Mouse (Mus musculus): ENCODE data around the gene Gpc6. TPM values are rescaled to one million over a fixed set of nuclear protein-coding genes. Genes with fewer than 3 reads are reported as not detected.

Gpc6 gene
- polyA plus RNA-seq, 1 experiment from 2014 or later: 16.8 TPM

DNA sequence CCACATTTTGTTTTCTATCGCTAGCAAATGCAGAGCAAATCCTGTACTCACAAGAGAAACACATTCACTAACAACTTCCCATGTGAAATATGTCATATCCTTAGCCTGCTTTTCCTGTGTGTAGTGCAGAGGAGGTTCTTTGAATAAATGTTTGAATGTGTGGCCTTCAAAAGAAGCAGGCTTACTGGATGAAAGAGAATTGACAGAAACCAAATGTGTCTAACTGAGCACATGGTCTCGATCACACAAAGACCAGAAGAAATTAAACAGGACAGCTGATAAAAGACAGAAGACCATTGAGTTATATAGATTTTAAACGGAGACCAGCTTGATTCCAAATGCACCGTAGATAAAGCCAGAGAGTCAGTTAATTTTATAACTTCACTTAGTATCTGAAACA is 726.2 kb downstream of the Gpc6 start:
- Histone ChIP-seq H3K4me3 (replicated peaks; ENCODE audit: low read depth, low read length) (no peak overlapping the region), H3K27me3 (ENCODE audit: control insufficient read depth, insufficient read depth, low read length) (no peaks in the 10 kb centered on the region), H3K9ac (replicated peaks; ENCODE audit: low read length) (no peak overlapping the region), H3K4me1 (ENCODE audit: control insufficient read depth, insufficient read depth, low read length) (peaks cover 6% of the 10 kb centered on the region; the same call in 1 of the 2 replicates), H3K36me3 (ENCODE audit: control insufficient read depth, insufficient read depth, low read length) (no peaks in the 10 kb centered on the region), H3K9me3 (ENCODE audit: control insufficient read depth, low read length) (no peaks in the 10 kb centered on the region), H3K4me2 (ENCODE audit: low read length) (no peak overlapping the region), H3K27ac (replicated peaks; ENCODE audit: low read depth, low read length) (no peak overlapping the region)
- ATAC-seq (ENCODE audit: low FRiP score, low TSS enrichment) (no peak), DNase-seq (no peak)
- WGBS: 83% methylated on average over 4 of the region's 4 CpGs

DNA sequence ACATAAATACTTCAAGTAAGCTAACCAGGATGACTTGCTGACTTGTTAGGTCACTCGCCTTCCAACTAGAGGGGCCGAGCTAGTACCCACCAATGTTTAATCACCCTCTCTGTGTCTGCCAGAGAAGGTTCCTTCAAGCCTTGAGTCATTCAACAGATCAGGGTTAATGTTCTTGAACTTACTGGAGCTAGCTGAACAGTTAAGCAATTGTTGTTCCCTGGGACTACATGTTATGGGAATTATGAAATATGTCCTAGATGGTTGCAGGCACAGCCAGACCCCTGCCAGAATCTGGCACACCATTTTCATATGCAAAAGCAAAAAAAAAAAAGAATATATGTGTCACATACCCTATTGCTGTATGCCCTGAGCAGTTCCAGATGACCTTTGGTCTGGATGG is 726.8 kb downstream of the Gpc6 start:
- H3K4me2 ChIP-seq (ENCODE audit: low read length): no peak overlapping the region
- no peaks in the 10 kb centered on the region for H3K27me3 ChIP-seq (ENCODE audit: control insufficient read depth, insufficient read depth, low read length)
- no peak overlapping the region for H3K9ac ChIP-seq (replicated peaks; ENCODE audit: low read length)
- H3K4me3 ChIP-seq (replicated peaks; ENCODE audit: low read depth, low read length): no peak overlapping the region
- H3K27ac ChIP-seq (replicated peaks; ENCODE audit: low read depth, low read length): no peak overlapping the region
- H3K36me3 ChIP-seq (ENCODE audit: control insufficient read depth, insufficient read depth, low read length): no peaks in the 10 kb centered on the region
- DNase-seq (no peak), ATAC-seq (ENCODE audit: low FRiP score, low TSS enrichment) (no peak)
- peaks cover 6% of the 10 kb centered on the region; the same call in 1 of the 2 replicates for H3K4me1 ChIP-seq (ENCODE audit: control insufficient read depth, insufficient read depth, low read length)
- 94% methylated on average over 2 of the region's 2 CpGs for WGBS
- H3K9me3 ChIP-seq (ENCODE audit: control insufficient read depth, low read length): no peaks in the 10 kb centered on the region

DNA sequence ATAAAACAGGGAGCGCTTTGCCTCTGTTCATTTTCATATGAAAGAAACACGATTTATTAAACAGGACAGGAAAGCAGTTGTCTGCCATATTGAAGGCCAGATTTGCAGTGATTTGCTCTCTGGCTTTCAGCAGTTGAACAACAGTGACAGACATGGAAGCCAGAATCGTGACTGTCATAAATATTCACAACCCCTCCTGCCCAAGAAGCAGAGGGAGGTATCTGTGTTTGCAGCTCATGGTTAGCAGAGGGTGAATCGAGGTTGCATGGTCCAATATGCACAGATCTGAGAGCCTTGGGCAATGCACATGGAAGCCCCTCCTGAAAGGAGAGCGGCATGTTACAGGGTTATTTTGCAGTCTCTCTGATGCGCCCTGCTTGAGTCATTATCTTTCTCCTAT is 730.3 kb downstream of the Gpc6 start:
- peak overlapping the region; percentile 23; the same call in 1 of the 2 replicates for H3K27ac ChIP-seq (replicated peaks; ENCODE audit: low read depth, low read length)
- H3K4me1 ChIP-seq (ENCODE audit: control insufficient read depth, insufficient read depth, low read length): peaks cover 6% of the 10 kb centered on the region; the same call in 1 of the 2 replicates
- H3K4me2 ChIP-seq (ENCODE audit: low read length): no peak overlapping the region
- ATAC-seq (ENCODE audit: low FRiP score, low TSS enrichment) (peak; percentile 66; the same call in 1 of the 2 replicates), DNase-seq (peak; percentile 64)
- no peaks in the 10 kb centered on the region for H3K36me3 ChIP-seq (ENCODE audit: control insufficient read depth, insufficient read depth, low read length)
- no peaks in the 10 kb centered on the region for H3K9me3 ChIP-seq (ENCODE audit: control insufficient read depth, low read length)
- no peak overlapping the region for H3K4me3 ChIP-seq (replicated peaks; ENCODE audit: low read depth, low read length)
- no peak overlapping the region for H3K9ac ChIP-seq (replicated peaks; ENCODE audit: low read length)
- WGBS: 48% methylated on average over 6 of the region's 6 CpGs
- no peaks in the 10 kb centered on the region for H3K27me3 ChIP-seq (ENCODE audit: control insufficient read depth, insufficient read depth, low read length)

DNA sequence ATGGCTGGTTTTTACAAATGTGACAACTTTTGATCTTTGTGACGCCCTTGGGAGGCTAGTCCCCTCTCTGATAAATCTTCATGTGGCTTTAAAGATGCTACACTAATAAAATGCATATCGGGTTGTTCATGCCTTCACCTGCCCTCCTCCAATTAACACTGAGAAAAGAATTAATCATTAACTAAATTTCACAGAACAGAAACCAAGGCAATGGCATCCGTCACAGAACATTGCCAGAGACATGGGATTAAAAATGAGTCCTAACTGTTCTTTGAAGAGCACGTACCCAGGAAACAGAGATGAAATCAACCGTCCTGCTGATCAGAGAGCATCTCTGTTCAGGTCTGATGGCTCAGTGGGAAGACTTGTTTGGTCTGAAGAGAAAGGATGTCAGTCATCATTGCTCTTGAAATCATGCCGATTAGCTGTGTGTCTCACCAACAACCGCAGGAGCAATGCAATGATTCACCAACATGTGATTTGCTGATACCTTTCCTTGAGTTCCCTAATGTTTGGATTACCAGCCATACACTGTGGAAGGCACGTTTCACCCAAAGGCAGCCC is 734.2 kb downstream of the Gpc6 start:
- Histone ChIP-seq H3K9ac (replicated peaks; ENCODE audit: low read length) (no peak overlapping the region), H3K4me2 (ENCODE audit: low read length) (no peak overlapping the region), H3K27me3 (ENCODE audit: control insufficient read depth, insufficient read depth, low read length) (no peaks in the 10 kb centered on the region), H3K4me1 (ENCODE audit: control insufficient read depth, insufficient read depth, low read length) (peaks cover 6% of the 10 kb centered on the region; the same call in 1 of the 2 replicates), H3K27ac (replicated peaks; ENCODE audit: low read depth, low read length) (no peak overlapping the region), H3K9me3 (ENCODE audit: control insufficient read depth, low read length) (no peaks in the 10 kb centered on the region), H3K36me3 (ENCODE audit: control insufficient read depth, insufficient read depth, low read length) (no peaks in the 10 kb centered on the region), H3K4me3 (replicated peaks; ENCODE audit: low read depth, low read length) (no peak overlapping the region)
- 82% methylated on average over 8 of the region's 8 CpGs for WGBS
- ATAC-seq (ENCODE audit: low FRiP score, low TSS enrichment) (no peak), DNase-seq (no peak)

DNA sequence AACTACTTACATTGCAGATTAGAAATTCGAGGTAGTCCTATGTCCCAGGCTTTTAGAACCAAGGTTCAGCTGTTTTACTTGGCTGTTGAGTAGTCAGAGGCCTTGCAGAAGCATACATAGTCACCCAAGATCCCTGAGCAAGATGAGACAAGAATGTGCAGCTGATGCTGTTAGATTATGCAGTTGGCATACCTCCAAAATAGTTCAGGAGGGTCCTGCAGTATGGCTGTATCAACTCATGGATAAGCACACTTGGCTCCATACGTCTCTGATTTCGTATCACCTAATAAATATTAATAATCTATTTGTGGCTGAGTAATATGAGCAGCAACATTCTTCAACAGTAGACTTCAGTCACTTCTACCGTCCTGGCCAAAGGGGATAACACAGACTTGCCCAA is 737.1 kb downstream of the Gpc6 start:
- Histone ChIP-seq H3K4me1 (ENCODE audit: control insufficient read depth, insufficient read depth, low read length) (no peaks in the 10 kb centered on the region), H3K36me3 (ENCODE audit: control insufficient read depth, insufficient read depth, low read length) (no peaks in the 10 kb centered on the region), H3K9me3 (ENCODE audit: control insufficient read depth, low read length) (no peaks in the 10 kb centered on the region), H3K9ac (replicated peaks; ENCODE audit: low read length) (no peak overlapping the region), H3K27me3 (ENCODE audit: control insufficient read depth, insufficient read depth, low read length) (no peaks in the 10 kb centered on the region), H3K27ac (replicated peaks; ENCODE audit: low read depth, low read length) (no peak overlapping the region), H3K4me2 (ENCODE audit: low read length) (no peak overlapping the region), H3K4me3 (replicated peaks; ENCODE audit: low read depth, low read length) (no peak overlapping the region)
- WGBS: 80% methylated on average over 4 of the region's 4 CpGs
- DNase-seq: no peak
- no peak for ATAC-seq (ENCODE audit: low FRiP score, low TSS enrichment)

DNA sequence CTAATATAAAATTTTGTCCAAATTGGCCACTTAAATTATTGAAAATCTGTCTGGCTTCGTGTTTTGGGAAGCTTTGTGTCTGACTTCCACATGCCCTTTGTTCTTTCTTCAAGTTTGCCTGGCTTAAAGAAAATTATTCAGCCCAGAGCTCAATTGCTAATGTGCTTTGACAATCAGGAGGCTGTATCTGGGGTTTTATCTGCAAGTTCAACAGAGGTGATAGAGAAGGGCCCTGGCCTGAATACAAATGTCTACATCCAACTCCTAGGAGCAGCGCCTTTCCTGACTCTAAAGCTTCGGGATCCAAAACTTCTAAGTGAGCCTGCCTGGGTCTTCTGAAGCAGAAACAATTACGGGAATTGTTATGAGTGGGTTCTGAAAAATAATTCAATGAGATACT is 739.7 kb downstream of the Gpc6 start:
- 35% methylated on average over 4 of the region's 4 CpGs for WGBS

DNA sequence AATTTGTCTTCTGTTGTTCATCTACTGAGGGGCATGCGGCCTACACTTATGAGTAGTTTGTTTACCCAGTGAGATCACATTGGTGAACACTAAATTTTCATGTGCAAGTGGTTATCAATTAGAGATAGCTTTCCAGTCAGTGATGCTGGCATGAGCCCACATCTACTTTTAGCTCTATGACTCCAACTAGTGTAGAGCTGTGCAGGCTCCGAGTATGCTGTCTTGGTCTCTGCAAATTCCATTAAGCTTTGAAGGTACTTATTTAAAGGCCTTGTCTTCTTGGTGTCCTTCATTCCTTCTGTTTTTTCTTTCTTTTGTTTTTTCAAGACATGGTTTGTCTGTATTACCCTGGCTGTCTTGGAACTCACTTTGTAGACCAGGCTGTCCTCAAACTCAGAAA is 741.0 kb downstream of the Gpc6 start:
- Histone ChIP-seq H3K4me1 (ENCODE audit: control insufficient read depth, insufficient read depth, low read length) (no peaks in the 10 kb centered on the region), H3K4me2 (ENCODE audit: low read length) (no peak overlapping the region), H3K9me3 (ENCODE audit: control insufficient read depth, low read length) (no peaks in the 10 kb centered on the region), H3K27ac (replicated peaks; ENCODE audit: low read depth, low read length) (no peak overlapping the region), H3K4me3 (replicated peaks; ENCODE audit: low read depth, low read length) (no peak overlapping the region), H3K36me3 (ENCODE audit: control insufficient read depth, insufficient read depth, low read length) (no peaks in the 10 kb centered on the region), H3K9ac (replicated peaks; ENCODE audit: low read length) (no peak overlapping the region), H3K27me3 (ENCODE audit: control insufficient read depth, insufficient read depth, low read length) (no peaks in the 10 kb centered on the region)
- DNase-seq (no peak), ATAC-seq (ENCODE audit: low FRiP score, low TSS enrichment) (no peak)
- WGBS: 97% methylated on average over 2 of the region's 2 CpGs

More for the DNA sequence above, 739.7 kb downstream of the Gpc6 start:
- H3K4me3 ChIP-seq (replicated peaks; ENCODE audit: low read depth, low read length): no peak overlapping the region
- H3K27me3 ChIP-seq (ENCODE audit: control insufficient read depth, insufficient read depth, low read length): no peaks in the 10 kb centered on the region
- no peak for ATAC-seq (ENCODE audit: low FRiP score, low TSS enrichment)
- H3K9ac ChIP-seq (replicated peaks; ENCODE audit: low read length): no peak overlapping the region
- H3K36me3 ChIP-seq (ENCODE audit: control insufficient read depth, insufficient read depth, low read length): no peaks in the 10 kb centered on the region
- no peaks in the 10 kb centered on the region for H3K4me1 ChIP-seq (ENCODE audit: control insufficient read depth, insufficient read depth, low read length)
- H3K4me2 ChIP-seq (ENCODE audit: low read length): no peak overlapping the region
- H3K9me3 ChIP-seq (ENCODE audit: control insufficient read depth, low read length): no peaks in the 10 kb centered on the region
- DNase-seq: peak; percentile 23
- no peak overlapping the region for H3K27ac ChIP-seq (replicated peaks; ENCODE audit: low read depth, low read length)

DNA sequence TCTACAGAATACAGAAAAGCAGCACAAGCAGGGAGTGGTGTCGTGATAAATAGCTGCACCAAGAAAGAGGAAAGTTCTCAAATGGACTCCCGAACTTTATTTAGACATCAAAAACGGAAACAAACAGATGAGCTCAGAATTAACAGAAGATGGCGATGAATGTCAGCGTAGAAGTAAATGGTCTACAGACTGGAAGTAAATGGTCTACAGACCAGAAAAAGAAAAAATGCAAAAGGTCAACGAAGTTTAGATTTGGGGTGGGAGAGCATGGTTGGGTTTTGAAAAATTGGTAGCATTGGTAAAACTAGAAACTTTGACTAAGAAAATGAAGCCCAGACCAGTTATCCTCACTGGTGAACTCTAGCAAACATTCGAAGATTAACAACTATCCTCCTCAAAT is 748.4 kb downstream of the Gpc6 start:
- 95% methylated on average over 7 of the region's 7 CpGs for WGBS
- Histone ChIP-seq H3K4me1 (ENCODE audit: control insufficient read depth, insufficient read depth, low read length) (no peaks in the 10 kb centered on the region), H3K27me3 (ENCODE audit: control insufficient read depth, insufficient read depth, low read length) (no peaks in the 10 kb centered on the region), H3K27ac (replicated peaks; ENCODE audit: low read depth, low read length) (no peak overlapping the region), H3K9ac (replicated peaks; ENCODE audit: low read length) (no peak overlapping the region), H3K36me3 (ENCODE audit: control insufficient read depth, insufficient read depth, low read length) (no peaks in the 10 kb centered on the region), H3K4me2 (ENCODE audit: low read length) (no peak overlapping the region), H3K4me3 (replicated peaks; ENCODE audit: low read depth, low read length) (no peak overlapping the region), H3K9me3 (ENCODE audit: control insufficient read depth, low read length) (no peaks in the 10 kb centered on the region)
- ATAC-seq (ENCODE audit: low FRiP score, low TSS enrichment) (no peak), DNase-seq (no peak)

DNA sequence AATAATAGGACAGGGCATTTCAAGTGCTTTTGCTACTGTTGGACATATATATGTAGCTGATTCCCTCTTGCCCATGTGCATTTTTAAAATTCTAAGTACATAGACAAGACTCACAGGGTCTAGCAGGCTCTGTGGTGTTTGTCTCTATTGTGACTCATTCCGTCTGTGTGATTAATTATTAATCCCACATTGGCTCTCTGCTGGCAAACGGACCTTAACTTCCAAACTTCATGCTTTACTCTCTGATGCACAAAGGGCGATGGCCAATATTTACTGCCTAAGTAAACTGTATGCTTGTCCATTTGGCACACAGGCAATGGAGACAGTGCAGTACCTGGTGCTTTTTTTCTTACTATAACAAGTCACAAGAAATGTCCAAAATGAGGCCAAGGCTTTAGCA is 749.4 kb downstream of the Gpc6 start:
- Histone ChIP-seq H3K27ac (replicated peaks; ENCODE audit: low read depth, low read length) (no peak overlapping the region), H3K4me2 (ENCODE audit: low read length) (no peak overlapping the region), H3K4me1 (ENCODE audit: control insufficient read depth, insufficient read depth, low read length) (no peaks in the 10 kb centered on the region), H3K4me3 (replicated peaks; ENCODE audit: low read depth, low read length) (no peak overlapping the region), H3K9ac (replicated peaks; ENCODE audit: low read length) (no peak overlapping the region), H3K36me3 (ENCODE audit: control insufficient read depth, insufficient read depth, low read length) (no peaks in the 10 kb centered on the region), H3K27me3 (ENCODE audit: control insufficient read depth, insufficient read depth, low read length) (no peaks in the 10 kb centered on the region), H3K9me3 (ENCODE audit: control insufficient read depth, low read length) (no peaks in the 10 kb centered on the region)
- no peak for ATAC-seq (ENCODE audit: low FRiP score, low TSS enrichment)
- 70% methylated on average over 3 of the region's 3 CpGs for WGBS
- DNase-seq: no peak

Measured in midbrain, embryonic 14.5 days (tissue).